Mouse (Mus musculus) midbrain, embryonic 10.5 days (tissue): ENCODE data around the gene Tpt1. TPM values are rescaled to one million over a fixed set of nuclear protein-coding genes. Genes with fewer than 3 reads are reported as not detected.
"Not testable (repeated sequence)": the region's sequence is repeated elsewhere in the genome, so short reads cannot be mapped to it uniquely, and the experiment has no call there.

Source experiments
- DNase-seq: peaks from one replicate; pipeline ENCODE4 v3.0.0-alpha.2; 2017; ENCODE audit warnings: low spot score
- H3K27ac ChIP-seq: fragments of 300-500 bp; sonication (generic); replicated peaks from 2 replicates; pipeline ENCODE4 v1.5.1; 2016; ENCODE audit warnings: mild to moderate bottlenecking
- H3K27me3 ChIP-seq: fragments of 300-500 bp; sonication (generic); 2 replicates; pipeline ENCODE4 v1.6.1; 2016; ENCODE audit warnings: low read depth, mild to moderate bottlenecking; ENCODE audit not compliant: poor library complexity, severe bottlenecking
- H3K36me3 ChIP-seq: fragments of 300-500 bp; sonication (generic); 2 replicates; pipeline ENCODE4 v1.6.1; 2016; ENCODE audit warnings: mild to moderate bottlenecking, moderate library complexity
- H3K4me1 ChIP-seq: fragments of 300-500 bp; sonication (generic); 2 replicates; pipeline ENCODE4 v1.6.1; 2016
- H3K4me3 ChIP-seq: fragments of 300-500 bp; sonication (generic); 2 replicates; pipeline ENCODE4 v1.5.1; 2016; ENCODE audit warnings: mild to moderate bottlenecking, moderate library complexity
- H3K9me3 ChIP-seq: fragments of 300-500 bp; sonication (generic); replicated peaks from 2 replicates; pipeline ENCODE4 v1.6.1; 2016; ENCODE audit warnings: mild to moderate bottlenecking
- WGBS: fragments of 180-500 bp; shearing (Covaris S2); methylation state at CpG from one replicate; pipeline ENCODE4 v1.1.7; 2016; 5-methylcytosine and 5-hydroxymethylcytosine counted together
- polyA plus RNA-seq: library from polyadenylated mRNA; unstranded; fragments of >200 nt; fragmentation: Nextera tagmentation; extraction: Ambion mirVana; gene quantifications from 2 replicates; pipeline ENCODE4 v1.2.1, GENCODE M21; 2016

The Tpt1 gene
- 805 and 934 TPM in 2 replicates for polyA plus RNA-seq

- peak; percentile 100 for DNase-seq
- Histone ChIP-seq H3K4me1 (peaks cover 41% of the 10 kb centered on the region), H3K4me3 (peak within 1 kb of the TSS; percentile 88), H3K27me3 (no peaks in the 10 kb centered on the region), H3K36me3 (peaks cover 39% of the 10 kb centered on the region), H3K9me3 (no peaks in the 10 kb centered on the region), H3K27ac (peak within 1 kb of the TSS; percentile 98)
- WGBS, result under 1% methylated on average over 108 of the region's 108 CpGs
Observed at GRCm38 (mm10) chr14:75844867-75845697, at the start of gene Tpt1. Tpt1 (plus strand) TSS chr14:75845093.

- Histone ChIP-seq H3K27me3 (no peaks in the 10 kb centered on the region), H3K27ac (no peak overlapping the region), H3K4me3 (no peak overlapping the region), H3K36me3 (no peaks in the 10 kb centered on the region), H3K4me1 (peaks cover 7% of the 10 kb centered on the region), H3K9me3 (no peaks in the 10 kb centered on the region)
- no peak for DNase-seq
- 92% methylated on average over 4 of the region's 4 CpGs for WGBS
Observed at GRCm38 (mm10) chr14:75795918-75796317, 49.0 kb upstream of the Tpt1 start.

- H3K36me3 ChIP-seq, result no peaks in the 10 kb centered on the region
- DNase-seq, result no peak
- H3K4me1 ChIP-seq, result peaks cover 7% of the 10 kb centered on the region
- H3K9me3 ChIP-seq, result no peaks in the 10 kb centered on the region
- H3K27ac ChIP-seq, result no peak overlapping the region
- no peak overlapping the region for H3K4me3 ChIP-seq
- no peaks in the 10 kb centered on the region for H3K27me3 ChIP-seq
- WGBS, result 60% methylated on average over 5 of the region's 5 CpGs
Observed at GRCm38 (mm10) chr14:75797769-75798386, 47.0 kb upstream of the Tpt1 start.

GRCm38 (mm10) chr14:75807800-75808199 lies 37.1 kb upstream of the Tpt1 start:
- Histone ChIP-seq H3K9me3 (no peaks in the 10 kb centered on the region), H3K27me3 (no peaks in the 10 kb centered on the region), H3K4me1 (0 out of 2 replicates have a peak, but pooled peaks cover 3% of the 10 kb centered on the region), H3K36me3 (no peaks in the 10 kb centered on the region), H3K4me3 (no peak overlapping the region), H3K27ac (no peak overlapping the region)
- 77% methylated on average over 8 of the region's 8 CpGs for WGBS
- no peak for DNase-seq

GRCm38 (mm10) chr14:75809931-75810330 lies 35.0 kb upstream of the Tpt1 start:
- 91% methylated on average over 6 of the region's 6 CpGs for WGBS
- 0 out of 2 replicates have a peak, but pooled peaks cover 3% of the 10 kb centered on the region for H3K4me1 ChIP-seq
- no peaks in the 10 kb centered on the region for H3K9me3 ChIP-seq
- no peak for DNase-seq
- no peak overlapping the region for H3K4me3 ChIP-seq
- H3K27me3 ChIP-seq, result no peaks in the 10 kb centered on the region
- no peaks in the 10 kb centered on the region for H3K36me3 ChIP-seq
- no peak overlapping the region for H3K27ac ChIP-seq

- no peak for DNase-seq
- Histone ChIP-seq H3K4me1 (no peaks in the 10 kb centered on the region), H3K36me3 (no peaks in the 10 kb centered on the region), H3K4me3 (no peak overlapping the region), H3K27ac (no peak overlapping the region), H3K9me3 (no peaks in the 10 kb centered on the region), H3K27me3 (no peaks in the 10 kb centered on the region)
- WGBS, result 89% methylated on average over 2 of the region's 2 CpGs
Observed at GRCm38 (mm10) chr14:75818528-75818927, 26.4 kb upstream of the Tpt1 start.

GRCm38 (mm10) chr14:75819341-75819740 lies 25.6 kb upstream of the Tpt1 start:
- Histone ChIP-seq H3K27me3 (no peaks in the 10 kb centered on the region), H3K4me3 (no peak overlapping the region), H3K4me1 (no peaks in the 10 kb centered on the region), H3K27ac (no peak overlapping the region), H3K9me3 (no peaks in the 10 kb centered on the region), H3K36me3 (no peaks in the 10 kb centered on the region)
- DNase-seq, result no peak
- WGBS, result 88% methylated on average over 2 of the region's 2 CpGs

GRCm38 (mm10) chr14:75820007-75820406 lies 24.9 kb upstream of the Tpt1 start:
- Histone ChIP-seq H3K36me3 (no peaks in the 10 kb centered on the region), H3K4me1 (no peaks in the 10 kb centered on the region), H3K27ac (no peak overlapping the region), H3K9me3 (no peaks in the 10 kb centered on the region), H3K27me3 (no peaks in the 10 kb centered on the region), H3K4me3 (no peak overlapping the region)
- no peak for DNase-seq
- WGBS, result 84% methylated on average over 5 of the region's 5 CpGs

- WGBS, result 74% methylated on average over 3 of the region's 3 CpGs
- no peak overlapping the region for H3K27ac ChIP-seq
- no peaks in the 10 kb centered on the region for H3K9me3 ChIP-seq
- H3K4me3 ChIP-seq, result no peak overlapping the region
- peaks cover 18% of the 10 kb centered on the region for H3K4me1 ChIP-seq
- H3K36me3 ChIP-seq, result no peaks in the 10 kb centered on the region
- H3K27me3 ChIP-seq, result peaks cover 24% of the 10 kb centered on the region
- DNase-seq, result no peak
Observed at GRCm38 (mm10) chr14:75826851-75827410, 18.0 kb upstream of the Tpt1 start.

GRCm38 (mm10) chr14:75828221-75828620 lies 16.7 kb upstream of the Tpt1 start:
- peaks cover 24% of the 10 kb centered on the region for H3K4me1 ChIP-seq
- 42% methylated on average over 11 of the region's 11 CpGs for WGBS
- H3K9me3 ChIP-seq, result no peaks in the 10 kb centered on the region
- H3K36me3 ChIP-seq, result no peaks in the 10 kb centered on the region
- H3K4me3 ChIP-seq, result peak overlapping the region; percentile 49; the same call in 1 of the 2 replicates
- DNase-seq, result peak; percentile 25
- no peak overlapping the region for H3K27ac ChIP-seq
- H3K27me3 ChIP-seq, result peaks cover 24% of the 10 kb centered on the region

GRCm38 (mm10) chr14:75828866-75829806 lies 15.8 kb upstream of the Tpt1 start:
- Histone ChIP-seq H3K36me3 (no peaks in the 10 kb centered on the region), H3K4me3 (peak overlapping the region; percentile 49), H3K27me3 (peaks cover 24% of the 10 kb centered on the region), H3K4me1 (peaks cover 32% of the 10 kb centered on the region), H3K27ac (no peak overlapping the region; the same call in 1 of the 2 replicates), H3K9me3 (no peaks in the 10 kb centered on the region)
- WGBS, result 10% methylated on average over 32 of the region's 32 CpGs
- DNase-seq, result peak; percentile 85

- H3K27me3 ChIP-seq, result peaks cover 24% of the 10 kb centered on the region
- H3K27ac ChIP-seq, DNase-seq, H3K4me3 ChIP-seq, H3K36me3 ChIP-seq, H3K9me3 ChIP-seq: not testable (repeated sequence)
- peaks cover 38% of the 10 kb centered on the region for H3K4me1 ChIP-seq
- WGBS, result 69% methylated on average over 14 of the region's 14 CpGs
Observed at GRCm38 (mm10) chr14:75829817-75830216, 15.1 kb upstream of the Tpt1 start.
